Mouse (Mus musculus) forebrain, embryonic 16.5 days (tissue): ENCODE measurements around the gene Rnaseh2a. TPM values are rescaled to one million over a fixed set of nuclear protein-coding genes. Genes with fewer than 3 reads are reported as not detected.
A peak's percentile ranks its signal among the peaks of the same experiment; 100 is the strongest.
"Not testable (repeated sequence)": the region's sequence is repeated elsewhere in the genome, so short reads cannot be mapped to it uniquely, and the experiment has no call there.

ENCODE experiments used
- ATAC-seq: fragments of 200-750 bp; cut with Nextera tagmentation; 2 replicates; pipeline ENCODE4 v1.8.0; 2017; ENCODE audit warnings: mild to moderate bottlenecking, moderate library complexity
- H3K27ac ChIP-seq: fragments of 300-500 bp; sonication (generic); 2 replicates; pipeline ENCODE4 v1.5.1; 2014; ENCODE audit warnings: low read length, control low read depth
- H3K27me3 ChIP-seq: fragments of 300-500 bp; sonication (generic); replicated peaks from 2 replicates; pipeline ENCODE4 v1.6.1; 2014; ENCODE audit warnings: low read length; ENCODE audit not compliant: control insufficient read depth, insufficient read depth
- H3K36me3 ChIP-seq: fragments of 300-500 bp; sonication (generic); 2 replicates; pipeline ENCODE4 v1.6.1; 2014; ENCODE audit not compliant: control insufficient read depth, insufficient read depth
- H3K4me1 ChIP-seq: fragments of 300-500 bp; sonication (generic); replicated peaks from 2 replicates; pipeline ENCODE4 v1.6.1; 2014; ENCODE audit warnings: low read length; ENCODE audit not compliant: control insufficient read depth, insufficient read depth
- H3K4me2 ChIP-seq: fragments of 300-500 bp; sonication (generic); 2 replicates; pipeline ENCODE4 v1.6.1; 2014; ENCODE audit warnings: mild to moderate bottlenecking, low read length, control low read depth
- H3K4me3 ChIP-seq: fragments of 300-500 bp; sonication (generic); replicated peaks from 2 replicates; pipeline ENCODE4 v1.5.1; 2014; ENCODE audit warnings: mild to moderate bottlenecking, low read length, control low read depth
- H3K9ac ChIP-seq: fragments of 300-500 bp; sonication (generic); replicated peaks from 2 replicates; pipeline ENCODE4 v1.6.1; 2014; ENCODE audit warnings: low read depth, low read length, control low read depth
- H3K9me3 ChIP-seq: fragments of 300-500 bp; sonication (generic); 2 replicates; pipeline ENCODE4 v1.6.1; 2016; ENCODE audit warnings: low read length; ENCODE audit not compliant: control insufficient read depth
- WGBS: fragments of 180-500 bp; shearing (Covaris S2); extraction: QIAGEN DNeasy Blood & Tissue Kit; methylation state at CpG from one replicate; pipeline ENCODE4 v1.1.7; 2014; 5-methylcytosine and 5-hydroxymethylcytosine counted together
- polyA plus RNA-seq: library from polyadenylated mRNA; unstranded; fragments of >200 nt; fragmentation: Nextera tagmentation; extraction: Ambion mirVana; gene quantifications from 2 replicates; pipeline ENCODE4 v1.2.1, GENCODE M21; 2015

Rnaseh2a gene
- polyA plus RNA-seq, 1 experiment from 2014 or later, result 85.8 TPM

DNA sequence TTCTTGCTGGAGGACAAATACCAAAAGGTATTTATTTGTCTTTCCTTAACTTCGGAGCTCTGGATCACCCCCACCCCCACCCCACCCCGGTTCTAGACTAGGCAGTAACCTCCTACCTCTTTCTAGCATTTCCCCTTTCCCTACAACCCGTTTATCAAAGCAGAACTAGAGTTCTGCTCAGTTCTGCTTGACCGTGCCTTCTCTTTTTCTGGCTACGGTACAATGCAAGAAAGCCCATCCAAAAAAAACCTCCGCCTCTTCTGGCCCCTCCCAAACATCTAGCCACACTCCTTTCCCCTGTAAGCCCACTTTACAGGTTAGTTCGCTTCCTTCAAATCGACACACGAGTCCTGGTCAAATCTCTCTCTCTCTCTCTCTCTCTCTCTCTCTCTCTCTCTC, 56.1 kb downstream of the Rnaseh2a start:
- Histone ChIP-seq H3K4me1 (peaks cover 13% of the 10 kb centered on the region), H3K27me3 (0 out of 2 replicates have a peak, but pooled peaks cover 2% of the 10 kb centered on the region), H3K4me3 (peak overlapping the region; percentile 25), H3K9me3 (no peaks in the 10 kb centered on the region), H3K27ac (no peak overlapping the region), H3K4me2 (peak overlapping the region; percentile 49), H3K36me3 (peaks cover 43% of the 10 kb centered on the region), H3K9ac (no peak overlapping the region; the same call in 1 of the 2 replicates)
- ATAC-seq, result no peak
- 17% methylated on average over 9 of the region's 9 CpGs for WGBS

DNA sequence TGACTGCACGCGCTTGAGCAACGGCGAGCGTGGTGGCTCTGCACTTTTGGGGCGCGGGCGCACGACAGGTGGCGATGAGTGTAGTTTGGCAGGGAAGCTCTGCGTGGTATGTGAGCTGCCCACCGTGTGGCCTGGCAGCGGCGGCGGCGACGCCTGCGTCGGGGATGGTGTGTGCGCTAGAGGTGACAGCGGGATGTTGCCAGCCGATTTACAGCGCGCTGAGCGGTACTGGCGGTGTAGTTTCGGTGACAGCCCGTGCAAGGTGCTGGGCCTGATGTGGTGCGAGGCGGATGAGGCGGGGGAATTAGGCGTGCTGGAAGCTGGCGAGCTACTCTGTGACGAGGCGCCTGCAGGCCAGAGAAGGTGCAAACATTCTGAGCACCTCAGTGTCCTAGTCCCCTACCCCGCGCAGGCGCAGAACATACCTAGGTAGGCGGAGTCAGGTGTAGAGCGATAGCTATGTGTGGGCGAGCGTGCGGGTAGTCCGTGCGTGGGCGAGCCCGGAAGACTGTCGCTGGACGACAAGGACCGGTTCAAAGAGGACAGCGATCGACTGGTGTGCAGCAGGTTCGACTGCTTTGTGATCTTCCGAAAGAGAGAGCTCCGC, 56.6 kb downstream of the Rnaseh2a start:
- peaks cover 18% of the 10 kb centered on the region for H3K4me1 ChIP-seq
- H3K9me3 ChIP-seq, result no peaks in the 10 kb centered on the region
- no peak overlapping the region for H3K27ac ChIP-seq
- peak overlapping the region; percentile 49 for H3K4me2 ChIP-seq
- no peak overlapping the region; the same call in 1 of the 2 replicates for H3K9ac ChIP-seq
- peaks cover 43% of the 10 kb centered on the region for H3K36me3 ChIP-seq
- H3K4me3 ChIP-seq, result peak overlapping the region; percentile 25
- 0 out of 2 replicates have a peak, but pooled peaks cover 2% of the 10 kb centered on the region for H3K27me3 ChIP-seq
- WGBS, result 3% methylated on average over 55 of the region's 55 CpGs
- 0 out of 2 replicates have a peak, but pooled peaks have one; percentile 9 for ATAC-seq

DNA sequence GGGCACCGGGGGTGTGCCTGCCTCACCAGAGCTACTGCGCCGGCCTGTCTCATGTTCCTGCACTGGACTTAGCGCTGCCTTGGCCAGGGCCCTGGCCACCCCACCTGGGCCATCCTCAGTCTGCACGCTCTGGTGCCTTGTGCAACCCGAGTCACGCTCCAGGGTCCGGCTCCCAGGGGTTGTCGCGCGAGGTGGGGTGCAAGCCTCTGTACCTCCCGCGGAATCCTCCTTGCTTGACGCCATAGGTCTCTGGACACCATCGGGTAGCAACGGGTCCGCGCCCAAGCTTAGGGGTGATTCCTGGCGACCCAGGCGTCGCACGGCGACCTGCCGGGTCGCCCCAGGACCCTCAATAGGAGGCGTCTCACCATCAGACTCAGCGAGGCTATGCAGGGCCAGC, 57.2 kb downstream of the Rnaseh2a start:
- no peak overlapping the region for H3K27ac ChIP-seq
- ATAC-seq, result no peak
- H3K4me2 ChIP-seq, result no peak overlapping the region; the same call in 1 of the 2 replicates
- 33% methylated on average over 27 of the region's 27 CpGs for WGBS
- peaks cover 42% of the 10 kb centered on the region for H3K36me3 ChIP-seq
- no peak overlapping the region; the same call in 1 of the 2 replicates for H3K9ac ChIP-seq
- H3K9me3 ChIP-seq, result no peaks in the 10 kb centered on the region
- H3K4me1 ChIP-seq, result peaks cover 18% of the 10 kb centered on the region
- no peak overlapping the region; the same call in 1 of the 2 replicates for H3K4me3 ChIP-seq
- H3K27me3 ChIP-seq, result 0 out of 2 replicates have a peak, but pooled peaks cover 2% of the 10 kb centered on the region

DNA sequence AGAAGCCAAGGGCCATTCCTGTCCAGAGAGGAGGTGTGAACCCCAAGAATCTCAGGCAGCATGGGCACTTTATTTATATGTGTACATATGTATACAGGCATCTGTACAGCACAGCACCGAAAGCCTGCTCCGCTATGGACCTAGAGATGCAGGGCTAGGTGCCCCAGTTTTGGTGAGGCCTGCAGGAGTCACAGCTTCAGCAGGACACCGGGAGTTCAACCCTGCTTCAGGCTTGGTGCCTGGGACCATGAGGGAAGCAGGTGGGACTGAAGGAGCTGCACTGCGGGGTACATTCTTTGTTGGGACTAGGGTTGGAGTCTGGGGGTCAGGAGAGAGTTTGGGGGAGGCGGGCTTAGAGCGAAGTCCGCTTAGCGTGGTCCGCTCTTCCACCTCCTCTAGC, 57.7 kb downstream of the Rnaseh2a start:
- Histone ChIP-seq H3K36me3 (peaks cover 40% of the 10 kb centered on the region), H3K9ac (no peak overlapping the region), H3K27ac (no peak overlapping the region), H3K4me1 (peaks cover 18% of the 10 kb centered on the region), H3K27me3 (0 out of 2 replicates have a peak, but pooled peaks cover 2% of the 10 kb centered on the region), H3K9me3 (no peaks in the 10 kb centered on the region), H3K4me3 (no peak overlapping the region), H3K4me2 (no peak overlapping the region)
- ATAC-seq, result no peak
- WGBS, result 85% methylated on average over 9 of the region's 9 CpGs

DNA sequence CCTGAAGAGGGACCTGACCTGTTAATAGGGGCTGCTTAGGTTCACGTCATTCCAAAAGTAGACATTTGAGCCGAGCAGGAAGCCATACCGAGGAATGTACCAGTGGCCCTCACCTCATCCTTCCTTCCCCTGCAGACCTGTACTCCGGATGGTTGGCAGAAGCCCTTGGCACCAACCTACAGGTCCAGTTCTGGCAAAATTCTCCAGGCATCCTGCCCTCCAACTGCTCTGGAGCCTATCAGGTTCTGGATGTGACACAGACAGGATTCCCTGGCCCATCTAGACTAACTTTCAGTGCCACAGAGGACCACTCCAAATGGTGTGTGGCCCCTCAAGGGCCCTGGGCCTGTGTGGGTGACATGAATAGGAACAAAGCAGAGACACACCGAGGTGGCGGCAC, 59.0 kb downstream of the Rnaseh2a start:
- Histone ChIP-seq H3K27me3 (0 out of 2 replicates have a peak, but pooled peaks cover 2% of the 10 kb centered on the region), H3K4me2 (no peak overlapping the region), H3K27ac (no peak overlapping the region), H3K9ac (no peak overlapping the region), H3K36me3 (peaks cover 28% of the 10 kb centered on the region), H3K4me3 (no peak overlapping the region), H3K9me3 (no peaks in the 10 kb centered on the region), H3K4me1 (peaks cover 18% of the 10 kb centered on the region)
- ATAC-seq, result no peak
- whole genome bisulfite sequencing, result 90% methylated on average over 6 of the region's 6 CpGs

DNA sequence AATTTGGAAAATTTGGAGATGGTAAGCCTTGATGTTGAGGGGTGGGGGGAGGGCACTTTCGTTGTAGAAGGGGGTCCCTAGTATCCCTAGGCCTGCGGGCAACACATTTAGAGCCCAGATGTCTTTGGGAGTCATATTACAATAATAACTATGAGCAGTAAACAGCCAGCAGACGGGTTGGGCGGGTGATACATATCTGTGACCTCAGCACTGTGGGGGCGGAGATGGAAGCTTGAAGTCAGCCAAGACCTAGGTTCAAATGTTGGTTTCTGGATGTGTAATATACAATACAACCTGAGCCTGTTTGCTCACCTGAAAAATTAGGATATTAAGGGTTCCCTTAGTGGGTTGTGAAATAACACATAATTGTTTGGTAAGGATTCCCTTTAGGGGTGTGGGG, 59.6 kb downstream of the Rnaseh2a start:
- no peak for ATAC-seq
- no peak overlapping the region for H3K9ac ChIP-seq
- H3K27me3 ChIP-seq, result 0 out of 2 replicates have a peak, but pooled peaks cover 2% of the 10 kb centered on the region
- H3K4me3 ChIP-seq, result no peak overlapping the region
- H3K4me1 ChIP-seq, result peaks cover 18% of the 10 kb centered on the region
- 85% methylated on average over 5 of the region's 5 CpGs for WGBS
- H3K36me3 ChIP-seq, result peaks cover 22% of the 10 kb centered on the region
- H3K9me3 ChIP-seq, result no peaks in the 10 kb centered on the region
- no peak overlapping the region for H3K27ac ChIP-seq
- H3K4me2 ChIP-seq, result no peak overlapping the region

DNA sequence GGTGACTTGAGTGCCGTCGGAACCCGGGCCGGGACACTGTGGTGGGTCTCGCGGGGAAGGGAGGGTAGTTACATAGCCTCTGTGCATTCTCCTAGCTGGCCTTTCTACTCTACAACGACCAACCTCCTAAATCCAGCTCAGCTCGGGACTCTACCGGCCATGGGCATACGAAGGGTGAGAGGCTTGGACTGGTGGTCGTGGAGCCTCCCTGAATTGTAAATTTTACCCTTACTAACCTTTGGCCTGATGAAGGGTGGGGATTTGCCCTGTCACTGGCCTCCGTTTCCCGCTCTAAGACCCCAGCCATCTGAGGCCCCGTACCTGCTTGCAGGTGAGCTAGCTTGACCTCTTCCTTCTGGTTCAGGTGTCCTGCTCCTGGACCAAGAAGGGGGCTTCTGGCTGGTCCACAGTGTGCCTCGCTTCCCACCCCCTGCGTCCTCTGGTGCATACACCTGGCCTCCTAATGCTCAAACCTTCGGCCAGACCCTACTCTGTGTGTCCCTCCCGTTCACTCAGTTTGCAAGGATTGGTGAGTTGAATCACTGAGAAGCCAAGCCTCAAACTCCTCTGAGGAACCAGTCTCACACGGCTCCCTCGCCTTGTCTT, 60.3 kb downstream of the Rnaseh2a start:
- whole genome bisulfite sequencing, result 51% methylated on average over 20 of the region's 20 CpGs
- peak overlapping the region; percentile 61 for H3K9ac ChIP-seq
- no peak overlapping the region for H3K27ac ChIP-seq
- peaks cover 18% of the 10 kb centered on the region for H3K4me1 ChIP-seq
- H3K27me3 ChIP-seq, result 0 out of 2 replicates have a peak, but pooled peaks cover 2% of the 10 kb centered on the region
- H3K36me3 ChIP-seq, result peaks cover 17% of the 10 kb centered on the region
- no peaks in the 10 kb centered on the region for H3K9me3 ChIP-seq
- no peak for ATAC-seq
- H3K4me3 ChIP-seq, result peak overlapping the region; percentile 48
- H3K4me2 ChIP-seq, result peak overlapping the region; percentile 67

DNA sequence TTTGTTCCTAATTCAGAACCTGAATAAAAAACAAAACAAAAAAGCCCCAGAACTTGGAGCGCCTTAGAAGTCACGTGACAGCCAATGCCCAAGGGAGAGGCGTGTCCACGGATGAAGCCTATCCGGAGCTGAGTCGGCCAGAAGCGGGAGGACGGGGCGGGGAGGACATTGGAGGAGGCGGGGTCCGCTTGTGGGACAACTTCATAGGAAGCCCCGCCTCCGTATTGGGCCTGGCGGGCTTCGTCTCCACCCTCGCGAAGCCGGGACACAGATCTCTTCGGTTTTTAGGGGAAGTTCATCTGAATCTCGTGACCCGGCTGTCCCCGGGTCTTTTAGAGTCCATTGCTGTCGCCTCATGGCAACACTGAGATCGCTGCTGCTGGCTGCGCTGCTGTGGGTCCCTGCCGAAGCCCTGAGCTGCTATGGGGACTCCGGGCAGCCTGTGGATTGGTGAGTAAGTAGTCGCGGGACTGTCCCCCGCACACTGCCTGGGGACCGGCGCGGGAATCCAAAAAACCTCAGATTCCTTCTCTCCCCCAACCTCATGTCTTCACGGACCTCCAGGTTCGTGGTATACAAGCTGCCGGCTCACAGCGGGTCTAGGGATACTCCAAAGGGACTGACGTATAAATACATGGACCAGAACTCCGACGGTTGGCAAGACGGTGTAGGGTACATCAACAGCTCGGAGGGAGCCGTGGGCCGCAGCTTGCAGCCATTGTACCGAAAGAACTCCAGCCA, 61.0 kb downstream of the Rnaseh2a start, which contains the start of gene Dnase2a:
TSS of gene Dnase2a (plus strand) at position 140 of the 741 bp plus-strand sequence.
- Histone ChIP-seq H3K9ac (peak within 1 kb of the TSS; percentile 61), H3K36me3 (peaks cover 17% of the 10 kb centered on the region), H3K9me3 (no peaks in the 10 kb centered on the region), H3K4me2 (peak within 1 kb of the TSS; percentile 67), H3K4me1 (peaks cover 18% of the 10 kb centered on the region), H3K27me3 (no peaks in the 10 kb centered on the region), H3K4me3 (peak within 1 kb of the TSS; percentile 48), H3K27ac (no peak within 1 kb of the TSS)
- under 1% methylated on average over 45 of the region's 45 CpGs for WGBS
- peak; percentile 84 for ATAC-seq

DNA sequence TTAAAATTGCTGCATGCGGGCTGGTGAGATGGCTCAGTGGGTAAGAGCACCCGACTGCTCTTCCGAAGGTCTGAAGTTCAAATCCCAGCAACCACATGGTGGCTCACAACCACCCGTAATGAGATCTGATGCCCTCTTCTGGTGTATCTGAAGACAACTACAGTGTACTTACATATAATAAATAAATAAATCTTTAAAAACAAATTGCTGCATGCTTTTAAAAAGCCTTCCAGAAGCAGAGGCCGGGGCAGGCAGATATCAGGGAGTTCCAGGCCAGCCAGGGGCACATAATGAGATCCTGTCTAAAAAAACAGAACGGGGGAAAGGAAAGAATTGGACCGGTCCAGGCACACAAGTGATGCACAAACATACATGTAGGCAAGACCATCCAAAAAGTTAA, 61.6 kb downstream of the Rnaseh2a start:
- peaks cover 18% of the 10 kb centered on the region for H3K4me1 ChIP-seq
- peaks cover 14% of the 10 kb centered on the region for H3K36me3 ChIP-seq
- not testable (repeated sequence) for H3K9ac ChIP-seq, H3K27ac ChIP-seq, ATAC-seq, H3K9me3 ChIP-seq, H3K27me3 ChIP-seq
- H3K4me2 ChIP-seq, result peak overlapping the region; percentile 67
- 31% methylated on average over 6 of the region's 7 CpGs for WGBS
- H3K4me3 ChIP-seq, result peak overlapping the region; percentile 48
